Mouse (Mus musculus): ENCODE measurements around the gene Id4. TPM values are rescaled to one million over a fixed set of nuclear protein-coding genes. Genes with fewer than 3 reads are reported as not detected.

The Id4 gene
- polyA plus RNA-seq (2015; fragmentation: Nextera tagmentation; extraction: Ambion mirVana) = 0.07 TPM in 2 replicates

DNA sequence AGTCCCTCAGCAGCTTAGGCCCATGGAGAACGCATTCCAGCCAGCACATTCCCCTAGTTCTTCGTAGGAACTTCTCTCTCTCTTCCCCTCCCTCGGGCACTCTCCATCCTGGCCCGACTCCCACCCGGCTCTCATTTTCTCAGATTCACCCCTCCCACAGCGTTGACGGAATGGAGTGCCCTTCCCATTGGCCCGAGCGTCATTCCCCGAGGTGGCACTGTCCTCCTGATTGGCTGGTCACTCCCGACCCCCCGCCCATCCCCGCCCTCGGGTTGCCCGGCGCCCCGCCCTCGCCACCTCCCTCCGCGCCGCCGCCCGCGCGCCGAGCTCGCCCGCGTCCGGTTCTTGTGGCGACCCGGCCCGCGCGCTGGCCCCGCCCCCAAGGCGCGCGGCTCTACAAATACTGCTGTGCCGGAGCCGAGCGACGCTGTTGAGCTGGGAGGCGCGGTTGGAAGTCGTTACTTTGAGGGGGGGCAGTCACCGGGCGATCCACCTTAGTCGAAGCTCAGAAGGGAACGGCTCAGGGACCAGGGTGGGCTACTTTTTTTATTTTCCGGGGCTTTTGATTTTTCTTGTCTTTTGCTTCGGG lies at the start of gene Id4:
Gene Id4, plus strand, starts transcription at position 539 of the 589 bp plus-strand sequence.
- Histone ChIP-seq H3K4me2 (ENCODE audit: low read depth, low read length) (peak within 1 kb of the TSS; percentile 68), H3K9me3 (replicated peaks; ENCODE audit: control insufficient read depth, low read length) (no peaks in the 10 kb centered on the region), H3K36me3 (ENCODE audit: control insufficient read depth, insufficient read depth) (no peaks in the 10 kb centered on the region), H3K27ac (ENCODE audit: low read length) (no peak within 1 kb of the TSS), H3K27me3 (ENCODE audit: control insufficient read depth, insufficient read depth, low read depth, low read length) (peaks cover 44% of the 10 kb centered on the region), H3K4me3 (ENCODE audit: low read depth, low read length) (peak within 1 kb of the TSS; percentile 53), H3K9ac (ENCODE audit: low read depth, low read length) (peak within 1 kb of the TSS; percentile 37), H3K4me1 (ENCODE audit: control insufficient read depth, low read depth, low read length) (no peaks in the 10 kb centered on the region)
- 2% methylated on average over 52 of the region's 52 CpGs for WGBS (ENCODE audit: insufficient replicate concordance)
- ATAC-seq (ENCODE audit: low read depth) = peak; percentile 94

GRCm38 (mm10) chr13:48227136-48227535 lies 33.9 kb upstream of the Id4 start:
- no peaks in the 10 kb centered on the region for H3K9me3 ChIP-seq (replicated peaks; ENCODE audit: control insufficient read depth, low read length)
- WGBS (ENCODE audit: insufficient replicate concordance) = 29% methylated on average over 8 of the region's 8 CpGs
- no peak for ATAC-seq (ENCODE audit: low read depth)
- no peak overlapping the region; the same call in 1 of the 2 replicates for H3K4me2 ChIP-seq (ENCODE audit: low read depth, low read length)
- H3K36me3 ChIP-seq (ENCODE audit: control insufficient read depth, insufficient read depth) = no peaks in the 10 kb centered on the region
- no peak overlapping the region for H3K4me3 ChIP-seq (ENCODE audit: low read depth, low read length)
- no peaks in the 10 kb centered on the region; the same call in 1 of the 2 replicates for H3K27me3 ChIP-seq (ENCODE audit: control insufficient read depth, insufficient read depth, low read depth, low read length)
- no peak overlapping the region for H3K9ac ChIP-seq (ENCODE audit: low read depth, low read length)
- H3K4me1 ChIP-seq (ENCODE audit: control insufficient read depth, low read depth, low read length) = no peaks in the 10 kb centered on the region; the same call in 1 of the 2 replicates
- no peak overlapping the region for H3K27ac ChIP-seq (ENCODE audit: low read length)

GRCm38 (mm10) chr13:48227712-48228111 lies 33.3 kb upstream of the Id4 start:
- Histone ChIP-seq H3K27me3 (ENCODE audit: control insufficient read depth, insufficient read depth, low read depth, low read length) (no peaks in the 10 kb centered on the region; the same call in 1 of the 2 replicates), H3K9ac (ENCODE audit: low read depth, low read length) (no peak overlapping the region), H3K4me3 (ENCODE audit: low read depth, low read length) (peak overlapping the region; percentile 29), H3K4me2 (ENCODE audit: low read depth, low read length) (peak overlapping the region; percentile 46), H3K4me1 (ENCODE audit: control insufficient read depth, low read depth, low read length) (no peaks in the 10 kb centered on the region; the same call in 1 of the 2 replicates), H3K9me3 (replicated peaks; ENCODE audit: control insufficient read depth, low read length) (no peaks in the 10 kb centered on the region), H3K27ac (ENCODE audit: low read length) (no peak overlapping the region), H3K36me3 (ENCODE audit: control insufficient read depth, insufficient read depth) (no peaks in the 10 kb centered on the region)
- WGBS (ENCODE audit: insufficient replicate concordance) = 1% methylated on average over 38 of the region's 38 CpGs
- peak; percentile 87 for ATAC-seq (ENCODE audit: low read depth)

GRCm38 (mm10) chr13:48228114-48228513 lies 32.9 kb upstream of the Id4 start:
- no peak for ATAC-seq (ENCODE audit: low read depth)

GRCm38 (mm10) chr13:48230996-48231395 lies 30.0 kb upstream of the Id4 start:
- no peak overlapping the region for H3K4me2 ChIP-seq (ENCODE audit: low read depth, low read length)
- no peaks in the 10 kb centered on the region for H3K9me3 ChIP-seq (replicated peaks; ENCODE audit: control insufficient read depth, low read length)
- no peak overlapping the region for H3K27ac ChIP-seq (ENCODE audit: low read length)
- WGBS (ENCODE audit: insufficient replicate concordance) = 66% methylated on average over 6 of the region's 6 CpGs
- H3K4me1 ChIP-seq (ENCODE audit: control insufficient read depth, low read depth, low read length) = no peaks in the 10 kb centered on the region; the same call in 1 of the 2 replicates
- H3K9ac ChIP-seq (ENCODE audit: low read depth, low read length) = no peak overlapping the region
- H3K4me3 ChIP-seq (ENCODE audit: low read depth, low read length) = no peak overlapping the region
- no peaks in the 10 kb centered on the region; the same call in 1 of the 2 replicates for H3K27me3 ChIP-seq (ENCODE audit: control insufficient read depth, insufficient read depth, low read depth, low read length)
- H3K36me3 ChIP-seq (ENCODE audit: control insufficient read depth, insufficient read depth) = no peaks in the 10 kb centered on the region
- ATAC-seq (ENCODE audit: low read depth) = no peak

More at GRCm38 (mm10) chr13:48228114-48228513, 32.9 kb upstream of the Id4 start:
- H3K36me3 ChIP-seq (ENCODE audit: control insufficient read depth, insufficient read depth) = no peaks in the 10 kb centered on the region
- H3K9ac ChIP-seq (ENCODE audit: low read depth, low read length) = no peak overlapping the region
- peak overlapping the region; percentile 46 for H3K4me2 ChIP-seq (ENCODE audit: low read depth, low read length)
- no peaks in the 10 kb centered on the region for H3K9me3 ChIP-seq (replicated peaks; ENCODE audit: control insufficient read depth, low read length)
- H3K4me3 ChIP-seq (ENCODE audit: low read depth, low read length) = peak overlapping the region; percentile 29
- no peak overlapping the region for H3K27ac ChIP-seq (ENCODE audit: low read length)
- no peaks in the 10 kb centered on the region; the same call in 1 of the 2 replicates for H3K27me3 ChIP-seq (ENCODE audit: control insufficient read depth, insufficient read depth, low read depth, low read length)
- H3K4me1 ChIP-seq (ENCODE audit: control insufficient read depth, low read depth, low read length) = no peaks in the 10 kb centered on the region; the same call in 1 of the 2 replicates
- 17% methylated on average over 4 of the region's 4 CpGs for WGBS (ENCODE audit: insufficient replicate concordance)

DNA sequence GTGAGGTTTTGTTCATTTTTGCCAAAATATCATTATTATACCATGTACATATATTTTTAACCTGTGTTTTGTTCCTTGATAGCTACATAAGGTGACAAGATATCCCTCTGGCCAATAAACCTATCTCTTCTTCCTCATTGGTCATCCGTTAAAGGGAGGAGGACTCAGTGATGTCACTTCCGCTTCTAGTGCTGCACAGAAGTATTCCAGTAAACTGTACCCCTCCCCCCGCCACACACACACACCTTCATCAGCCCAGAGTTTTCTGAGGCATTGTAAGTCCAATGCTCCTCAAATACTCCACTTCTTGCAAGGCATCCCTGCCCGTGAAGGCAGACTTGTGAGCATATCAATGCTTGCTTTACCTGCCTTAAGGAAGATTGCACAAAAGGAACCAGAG lies 24.6 kb upstream of the Id4 start:
- Histone ChIP-seq H3K27ac (ENCODE audit: low read length) (no peak overlapping the region), H3K9me3 (replicated peaks; ENCODE audit: control insufficient read depth, low read length) (no peaks in the 10 kb centered on the region), H3K4me3 (ENCODE audit: low read depth, low read length) (no peak overlapping the region), H3K4me1 (ENCODE audit: control insufficient read depth, low read depth, low read length) (no peaks in the 10 kb centered on the region), H3K9ac (ENCODE audit: low read depth, low read length) (no peak overlapping the region), H3K4me2 (ENCODE audit: low read depth, low read length) (no peak overlapping the region), H3K27me3 (ENCODE audit: control insufficient read depth, insufficient read depth, low read depth, low read length) (no peaks in the 10 kb centered on the region), H3K36me3 (ENCODE audit: control insufficient read depth, insufficient read depth) (no peaks in the 10 kb centered on the region)
- 59% methylated on average over 4 of the region's 4 CpGs for WGBS (ENCODE audit: insufficient replicate concordance)
- no peak for ATAC-seq (ENCODE audit: low read depth)

DNA sequence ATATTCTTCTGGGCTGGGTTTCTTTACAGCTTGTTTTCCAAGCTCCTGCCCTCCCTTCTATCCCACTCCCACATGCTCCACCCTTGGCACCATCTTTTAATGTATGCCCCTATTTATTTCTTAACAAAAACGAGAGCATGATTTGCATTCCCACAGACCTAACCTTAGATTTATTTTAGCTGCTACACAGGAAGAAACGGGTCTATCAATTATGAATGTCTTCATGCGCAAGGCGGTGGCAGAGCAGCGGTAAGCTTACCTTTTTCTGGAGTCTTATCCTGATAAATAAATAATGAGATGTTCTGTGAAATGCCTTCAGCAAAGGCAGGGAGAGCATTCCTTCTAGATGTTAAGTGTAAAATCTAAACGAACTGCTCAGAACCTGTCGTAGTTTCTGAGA lies 24.2 kb upstream of the Id4 start:
- no peaks in the 10 kb centered on the region for H3K27me3 ChIP-seq (ENCODE audit: control insufficient read depth, insufficient read depth, low read depth, low read length)
- H3K9me3 ChIP-seq (replicated peaks; ENCODE audit: control insufficient read depth, low read length) = no peaks in the 10 kb centered on the region
- no peak overlapping the region for H3K9ac ChIP-seq (ENCODE audit: low read depth, low read length)
- no peak for ATAC-seq (ENCODE audit: low read depth)
- no peaks in the 10 kb centered on the region for H3K4me1 ChIP-seq (ENCODE audit: control insufficient read depth, low read depth, low read length)
- 62% methylated on average over 7 of the region's 7 CpGs for WGBS (ENCODE audit: insufficient replicate concordance)
- H3K4me2 ChIP-seq (ENCODE audit: low read depth, low read length) = no peak overlapping the region
- no peak overlapping the region for H3K4me3 ChIP-seq (ENCODE audit: low read depth, low read length)
- H3K27ac ChIP-seq (ENCODE audit: low read length) = no peak overlapping the region
- no peaks in the 10 kb centered on the region for H3K36me3 ChIP-seq (ENCODE audit: control insufficient read depth, insufficient read depth)

DNA sequence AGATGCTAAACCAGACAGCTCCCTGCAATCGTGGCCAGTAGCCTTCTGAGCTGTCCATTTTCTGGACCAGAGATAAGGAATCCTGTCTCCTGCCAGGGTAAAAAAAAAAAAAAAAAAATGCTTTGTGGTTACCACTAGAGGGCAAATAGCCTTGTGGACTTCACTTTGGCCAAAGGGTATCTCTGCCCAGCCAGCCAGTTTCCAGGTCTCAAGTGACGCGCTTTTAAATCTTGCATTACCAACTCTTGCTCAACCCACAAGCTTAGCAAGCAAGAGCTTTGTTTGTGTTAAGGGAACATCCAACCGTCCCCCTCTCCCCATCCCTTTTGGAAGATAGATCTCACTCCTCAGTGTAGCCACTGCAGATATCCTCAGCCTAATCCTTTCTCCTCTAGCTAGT lies 23.5 kb upstream of the Id4 start:
- H3K27ac ChIP-seq (ENCODE audit: low read length) = no peak overlapping the region
- WGBS (ENCODE audit: insufficient replicate concordance) = 15% methylated on average over 4 of the region's 4 CpGs

DNA sequence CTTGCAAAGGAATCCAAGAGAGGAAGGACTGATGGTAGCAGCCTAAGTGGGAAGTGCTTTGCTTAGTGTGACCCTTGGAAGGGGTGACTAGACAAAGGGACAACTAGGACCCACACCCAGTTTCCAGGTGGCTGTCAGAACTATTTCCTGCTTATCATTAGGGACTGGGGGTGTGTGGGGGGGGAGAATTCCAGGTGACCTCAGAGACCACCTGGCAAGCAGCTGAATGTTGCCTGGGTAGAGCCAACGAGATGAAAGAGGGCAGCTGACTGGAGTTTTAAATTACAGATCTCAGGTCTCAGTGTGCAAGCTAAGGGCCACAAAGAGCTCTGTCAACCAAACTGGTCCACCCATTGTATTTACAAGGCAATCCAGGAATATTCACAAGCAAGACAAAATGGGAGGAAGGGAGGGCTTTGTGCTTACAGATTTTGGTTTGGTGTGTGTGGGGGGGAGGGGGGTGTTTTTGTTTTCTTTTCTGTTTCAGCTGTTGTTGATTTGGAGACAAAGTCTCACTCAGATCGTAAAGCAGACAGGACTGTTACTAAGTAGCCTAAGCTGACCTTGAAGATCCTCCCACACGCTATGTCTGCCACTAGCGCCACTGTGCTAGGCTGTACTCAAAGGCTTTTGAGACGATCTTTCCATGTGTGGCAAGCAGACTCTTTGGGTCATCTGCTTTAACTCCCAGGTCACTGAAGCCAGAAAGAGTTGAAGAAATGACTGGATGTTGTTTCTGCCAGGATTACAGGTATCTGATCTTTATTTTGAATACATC lies 15.6 kb upstream of the Id4 start:
- Histone ChIP-seq H3K9ac (ENCODE audit: low read depth, low read length) (no peak overlapping the region), H3K27ac (ENCODE audit: low read length) (no peak overlapping the region), H3K9me3 (replicated peaks; ENCODE audit: control insufficient read depth, low read length) (no peaks in the 10 kb centered on the region), H3K36me3 (ENCODE audit: control insufficient read depth, insufficient read depth) (no peaks in the 10 kb centered on the region), H3K4me3 (ENCODE audit: low read depth, low read length) (no peak overlapping the region), H3K4me1 (ENCODE audit: control insufficient read depth, low read depth, low read length) (no peaks in the 10 kb centered on the region), H3K4me2 (ENCODE audit: low read depth, low read length) (no peak overlapping the region), H3K27me3 (ENCODE audit: control insufficient read depth, insufficient read depth, low read depth, low read length) (no peaks in the 10 kb centered on the region)
- ATAC-seq (ENCODE audit: low read depth) = no peak
- 44% methylated on average over 5 of the region's 5 CpGs for WGBS (ENCODE audit: insufficient replicate concordance)

More for the DNA sequence above, 23.5 kb upstream of the Id4 start:
- H3K9ac ChIP-seq (ENCODE audit: low read depth, low read length) = no peak overlapping the region
- H3K9me3 ChIP-seq (replicated peaks; ENCODE audit: control insufficient read depth, low read length) = no peaks in the 10 kb centered on the region
- no peaks in the 10 kb centered on the region for H3K4me1 ChIP-seq (ENCODE audit: control insufficient read depth, low read depth, low read length)
- H3K36me3 ChIP-seq (ENCODE audit: control insufficient read depth, insufficient read depth) = no peaks in the 10 kb centered on the region
- no peak overlapping the region for H3K4me2 ChIP-seq (ENCODE audit: low read depth, low read length)
- H3K27me3 ChIP-seq (ENCODE audit: control insufficient read depth, insufficient read depth, low read depth, low read length) = no peaks in the 10 kb centered on the region
- H3K4me3 ChIP-seq (ENCODE audit: low read depth, low read length) = no peak overlapping the region
- ATAC-seq (ENCODE audit: low read depth) = no peak
